Comparison of ENCODE assay signal across 16 mouse cellular contexts in the genomic region with DNA sequence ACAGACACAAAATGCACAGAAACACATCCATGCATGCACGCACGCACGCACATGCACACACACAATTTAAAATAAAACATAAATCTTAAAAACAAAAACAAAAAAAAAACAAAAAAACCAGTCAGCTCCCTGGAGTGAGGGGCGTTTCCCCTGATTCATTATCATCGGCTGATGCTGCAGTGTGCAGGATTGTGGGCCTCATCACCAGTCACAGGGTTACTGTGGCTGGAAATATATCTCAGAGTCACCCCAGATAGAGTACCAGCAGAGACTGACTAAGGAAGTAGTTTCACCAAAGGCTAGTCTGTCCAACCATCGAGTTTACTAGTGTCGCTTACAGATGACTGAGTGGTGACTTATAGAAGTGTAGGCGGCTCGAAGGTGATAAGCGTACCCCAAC.
"Had no signal": no experiment of that assay in that cellular context is flagged by ENCODE, and none has a peak within 500 bp of the region (broad histone marks: within the 10 kb centered on the region; RNA-seq: fewer than 3 reads in every experiment).

No protein-coding gene starts in this region.

- H3K4me2 ChIP-seq: limb, embryonic 13.5 days; midbrain, embryonic 13.5 days had no signal

- H3K4me3 ChIP-seq: layer of hippocampus, adult 2 months; limb, embryonic 10.5 days; limb, embryonic 13.5 days; midbrain, embryonic 10.5 days; midbrain, embryonic 13.5 days; myocyte had no signal

- ATAC-seq: intestine, embryonic 16.5 days; midbrain, embryonic 13.5 days; midbrain, embryonic 16.5 days had no signal

- H3K9me3 ChIP-seq: limb, embryonic 10.5 days; limb, embryonic 13.5 days had no signal

- H3K27ac ChIP-seq: layer of hippocampus, adult 2 months; limb, embryonic 10.5 days; limb, embryonic 13.5 days; midbrain, embryonic 10.5 days; midbrain, embryonic 13.5 days had no signal

- DNase-seq: kidney, adult 18-20 months; kidney, adult 9 months; kidney, postnatal 14 days; layer of hippocampus, adult 9-11 months; lung, postnatal 14 days; lung, postnatal 4 days; thymus, adult 18-20 months; thymus, postnatal 36 days had no signal

- H3K27me3 ChIP-seq: limb, embryonic 13.5 days; midbrain, embryonic 13.5 days had no signal

- H3K4me1 ChIP-seq: midbrain, embryonic 10.5 days had no signal

- H3K9ac ChIP-seq: limb, embryonic 13.5 days; midbrain, embryonic 13.5 days had no signal
